8 mouse cellular contexts compared by ENCODE assay signal in genomic region chr8:47693119-47693518, GRCm38 (mm10). TPM values are rescaled to one million over a fixed set of nuclear protein-coding genes. Genes with fewer than 3 reads are reported as not detected.
DNase-seq lines count a peak whose midpoint lies in the region; ATAC-seq and TF ChIP-seq lines count a peak whose summit lies in the region.

No protein-coding gene starts in this region.

- intact Hi-C loops in gastrocnemius, adult 2 months (cut with DNase I), result loop anchor here (1.0 kb wide), 1 partner anchor 123 kb away; no protein-coding TSS in a partner anchor

- no peak overlapping the region for H3K27ac ChIP-seq in gastrocnemius, adult 2 months
- H3K27ac ChIP-seq in layer of hippocampus, adult 2 months, result no peak overlapping the region

- peak; percentile 91 for TF ChIP-seq CTCF in gastrocnemius, adult 2 months (IDR thresholded peaks at IDR 0.05)
- TF ChIP-seq CTCF in layer of hippocampus, adult 2 months (conservative IDR thresholded peaks at IDR 0.05), result peak; percentile 94

- peak; percentile 65 for DNase-seq in CD4-positive helper T cell, adult 2 months (ENCODE audit: low read depth, low spot score)
- DNase-seq in ES-CJ7 (ENCODE audit: low read depth, low spot score), result peak; percentile 82
- DNase-seq in c-Kit-positive CD71-negative TER-119-negative erythroid progenitor cells, embryonic 14.5 days (ENCODE audit: low read depth), result peak; percentile 67
- peak; percentile 87 for DNase-seq in gastrocnemius, adult 2 months
- DNase-seq in layer of hippocampus, adult 2 months (ENCODE audit: low spot score in 2 of 2), result peak; percentile 49 to 77
- peak; percentile 94 for DNase-seq in lung, postnatal 36 days
- DNase-seq in spleen, adult 12 weeks (ENCODE audit: low spot score), result peak; percentile 50

- no peak overlapping the region for H3K4me3 ChIP-seq in gastrocnemius, adult 2 months
- H3K4me3 ChIP-seq in layer of hippocampus, adult 2 months, result no peak overlapping the region

- ATAC-seq in erythroid progenitor cell, adult 5-6 weeks (replicated peaks; ENCODE audit: low FRiP score, poor library complexity, severe bottlenecking), result no peak

RNA-seq across cellular contexts. Expression of gene Ing2, which starts 17.8 kb away (rescaled TPM):
- 10 to 100 TPM; 14.0 to 18.0 TPM for total RNA-seq in gastrocnemius, adult 2 months (2021)
- 10 to 100 TPM; 36.1 to 36.8 TPM for total RNA-seq in layer of hippocampus, adult 2 months (2021)
- 11.5 and 16.8 TPM in 2 replicates for total RNA-seq in erythroid progenitor cell, adult 5-6 weeks (2015; ENCODE audit: low replicate concordance)
- total RNA-seq in erythroid progenitor cell, adult 5-6 weeks (2017; ENCODE audit: low replicate concordance), result 31.4 and 31.5 TPM in 2 replicates

RNA-seq across cellular contexts. Expression of gene Cdkn2aip, which starts 20.6 kb away (rescaled TPM):
- 1 to 10 TPM; 5.0 to 5.2 TPM for total RNA-seq in gastrocnemius, adult 2 months (2021)
- total RNA-seq in layer of hippocampus, adult 2 months (2021), result 10 to 100 TPM; 14.3 to 17.2 TPM
- total RNA-seq in erythroid progenitor cell, adult 5-6 weeks (2015; ENCODE audit: low replicate concordance), result 11.2 and 13.0 TPM in 2 replicates
- total RNA-seq in erythroid progenitor cell, adult 5-6 weeks (2017; ENCODE audit: low replicate concordance), result 14.4 and 15.7 TPM in 2 replicates
